Mouse (Mus musculus) adrenal gland, adult 18-20 months (tissue): ENCODE results near the gene Ccdc136. TPM values are rescaled to one million over a fixed set of nuclear protein-coding genes. Genes with fewer than 3 reads are reported as not detected.
A peak's percentile ranks its signal among the peaks of the same experiment; 100 is the strongest.

ENCODE experiments used
- DNase-seq, 2 experiments: peaks; one replicate each; pipeline ENCODE4 v3.0.0; 2021 to 2022; ENCODE audit warnings: low spot score in 2 of 2
- total RNA-seq, 2 experiments: library from RNA; stranded (reverse); gene quantifications; 1 replicate in 1 of 2; 2 replicates in 1 of 2; pipeline ENCODE4 v1.2.3; 2021

The Ccdc136 gene
- total RNA-seq, 2 experiments from 2014 or later = 4.7 to 5.5 TPM

DNA sequence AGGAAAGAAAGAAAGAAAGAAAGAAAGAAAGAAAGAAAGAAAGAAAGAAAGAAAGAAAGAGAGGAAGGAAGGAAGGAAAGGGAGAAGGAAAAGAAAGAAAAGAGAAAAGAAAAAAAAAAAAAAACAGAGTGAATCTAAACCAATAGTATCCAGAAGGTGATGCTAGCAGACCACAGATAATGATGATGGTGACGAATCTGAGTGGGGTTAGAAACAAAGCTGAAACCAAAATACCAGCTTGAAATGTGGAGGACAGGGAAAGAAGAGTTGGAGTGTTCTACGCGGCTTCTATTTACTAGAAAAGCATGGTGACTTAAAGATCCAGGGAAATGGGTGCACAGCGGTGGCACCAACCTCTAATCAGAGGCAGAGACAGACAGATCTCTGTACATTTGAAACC lies 4.3 kb upstream of the Ccdc136 start:
- no peak for DNase-seq

DNA sequence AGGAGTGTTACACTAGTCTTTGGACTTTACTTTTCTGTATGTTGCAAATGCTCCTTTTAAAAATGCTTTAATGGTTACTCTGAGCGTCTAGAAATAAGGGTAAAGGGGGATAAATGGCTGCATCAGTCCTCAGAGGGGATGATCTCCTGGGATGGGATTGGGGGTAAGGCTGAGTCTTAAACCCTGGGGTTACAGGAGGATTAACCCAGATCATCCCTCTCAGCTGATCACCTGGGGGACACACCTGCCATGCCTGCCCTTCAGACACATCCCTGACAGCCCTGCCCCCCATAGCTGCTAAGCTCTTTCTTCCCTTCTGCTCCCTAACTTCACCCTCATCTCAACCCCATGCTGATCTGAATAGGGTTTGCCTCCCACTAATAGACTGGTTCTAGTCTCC lies 1.8 kb upstream of the Ccdc136 start:
- DNase-seq = no peak

DNA sequence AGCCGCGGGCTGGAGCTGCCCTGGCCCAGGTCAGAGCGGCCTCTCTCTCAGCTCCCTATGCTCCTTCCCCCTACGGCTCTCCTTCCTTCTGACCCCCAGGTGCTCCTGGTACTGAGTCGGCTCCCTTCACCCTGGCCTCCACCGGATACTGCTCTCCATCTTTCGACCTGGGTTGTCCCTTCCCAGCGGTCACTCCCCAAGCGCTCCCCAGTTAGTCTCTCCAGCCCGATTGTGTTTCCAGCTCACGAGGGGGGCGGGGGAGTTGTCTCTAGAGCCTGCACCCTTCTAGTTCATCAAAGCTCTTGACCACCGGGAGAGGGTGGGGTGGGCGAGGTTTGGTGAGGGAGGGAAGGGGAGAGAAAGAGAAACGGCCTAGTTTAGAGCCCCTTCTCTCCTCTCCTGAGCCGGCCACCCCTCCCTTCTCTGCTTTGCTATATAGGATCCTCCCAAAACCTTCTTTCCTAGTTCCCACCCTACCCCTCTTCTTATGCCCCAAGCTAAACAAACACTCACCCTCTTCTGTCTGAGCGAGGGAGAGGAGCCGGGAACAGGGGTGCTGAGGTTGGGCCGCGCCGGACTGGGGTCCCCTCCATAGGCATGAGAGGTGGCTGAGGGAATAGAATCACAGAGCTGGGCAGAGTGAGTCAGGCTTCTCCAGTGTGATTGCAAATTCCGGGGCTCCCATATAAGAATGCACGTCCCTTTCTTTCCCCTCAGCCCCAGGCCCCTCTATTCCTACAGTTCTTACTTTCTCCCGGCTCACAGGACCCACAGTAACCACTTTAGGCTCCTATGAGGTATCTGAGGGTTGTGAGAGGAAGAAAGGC lies 818 bp downstream of the Ccdc136 start:
- no peak for DNase-seq

DNA sequence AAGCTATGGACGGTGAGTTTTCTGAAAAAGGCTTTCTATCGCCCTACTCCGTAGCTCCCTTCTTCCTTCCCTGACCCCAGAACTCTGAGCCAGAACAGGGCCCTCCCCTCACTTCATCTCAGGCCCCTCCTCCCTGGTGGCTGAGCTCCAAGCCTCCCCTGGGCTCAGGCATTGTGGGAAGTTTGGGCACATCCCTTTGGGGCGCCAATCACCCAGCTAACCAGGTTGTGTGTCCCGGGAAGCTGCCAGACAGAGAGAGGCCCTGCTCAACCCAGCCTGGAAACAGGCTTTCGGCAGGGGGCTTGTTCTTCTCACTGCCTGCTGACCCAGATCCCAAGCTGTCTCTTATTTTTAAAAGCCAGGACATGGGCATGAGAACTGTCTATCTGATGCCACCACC lies 1.5 kb downstream of the Ccdc136 start:
- no peak for DNase-seq

DNA sequence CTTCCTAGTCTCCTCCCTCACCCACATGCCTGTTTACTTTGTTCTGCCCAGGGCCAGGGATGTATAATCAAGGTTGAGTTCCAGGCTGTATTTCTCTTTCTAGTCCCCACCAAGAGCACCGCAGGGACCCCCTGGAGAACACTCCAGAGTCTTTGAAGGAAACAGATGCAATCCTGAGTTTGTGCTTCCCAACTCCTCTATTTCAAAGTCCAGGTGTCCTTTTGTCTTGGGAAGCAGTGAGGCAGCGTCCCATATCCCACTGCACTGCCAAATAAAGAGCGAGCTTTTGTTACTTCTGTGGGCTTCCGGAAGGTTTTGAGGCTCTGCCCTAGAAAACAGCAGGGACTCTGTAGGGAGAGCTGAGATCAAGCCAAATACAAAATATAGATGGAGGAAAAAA lies 3.7 kb downstream of the Ccdc136 start:
- DNase-seq = no peak

DNA sequence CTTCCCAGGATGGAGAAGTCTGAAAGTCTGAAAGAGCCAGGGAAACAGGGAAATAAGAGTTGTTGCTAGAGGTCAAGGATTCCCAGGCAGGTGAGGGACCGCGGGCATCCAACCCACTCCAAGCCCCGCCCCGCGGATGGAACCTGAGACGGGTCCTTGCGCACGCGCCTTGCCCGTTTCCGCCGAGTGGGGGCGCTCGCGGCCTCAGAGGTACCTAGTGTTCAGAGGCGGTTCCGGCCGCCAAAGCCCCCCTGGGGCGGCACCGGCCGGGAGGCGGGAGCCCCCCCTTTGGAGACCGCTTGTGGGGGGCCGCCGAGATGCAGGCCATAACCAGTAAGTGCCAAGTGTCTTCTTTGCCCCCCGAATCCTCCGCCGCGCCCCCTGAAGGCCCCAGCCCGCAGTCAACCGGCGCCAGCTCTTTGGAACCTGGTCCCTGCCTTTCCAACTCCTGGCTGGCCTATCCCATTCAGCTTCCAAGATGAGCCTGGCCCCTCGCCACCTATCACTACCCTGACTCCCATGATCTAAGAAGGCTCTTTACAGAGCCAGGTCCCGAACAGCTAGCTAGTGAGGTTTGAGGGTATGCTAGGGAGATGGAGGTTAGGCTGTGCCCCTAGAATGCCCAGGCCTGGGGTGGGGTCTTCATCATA lies 6.7 kb downstream of the Ccdc136 start:
- peak in 1 of 2 experiments; percentile 34 for DNase-seq

DNA sequence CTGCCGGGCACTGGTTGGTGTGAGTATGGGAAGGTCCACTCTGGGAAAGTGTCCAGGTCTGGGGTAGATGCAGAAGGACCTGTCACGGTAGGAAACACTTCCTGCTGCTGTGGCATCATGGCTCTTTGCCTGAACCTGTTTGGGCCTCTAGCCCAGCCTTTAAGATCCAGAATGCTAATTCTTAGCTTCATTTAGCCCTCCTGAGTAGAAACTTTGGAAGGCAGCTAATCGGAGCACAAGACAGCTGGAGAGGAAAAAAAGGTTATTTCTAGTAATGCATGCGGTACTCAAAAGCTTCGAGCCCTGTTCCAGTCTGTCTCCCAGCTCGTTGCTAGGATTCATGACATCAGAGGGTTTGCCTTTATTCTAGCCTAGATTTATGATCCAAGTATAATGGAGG lies 10.3 kb downstream of the Ccdc136 start:
- no peak for DNase-seq

DNA sequence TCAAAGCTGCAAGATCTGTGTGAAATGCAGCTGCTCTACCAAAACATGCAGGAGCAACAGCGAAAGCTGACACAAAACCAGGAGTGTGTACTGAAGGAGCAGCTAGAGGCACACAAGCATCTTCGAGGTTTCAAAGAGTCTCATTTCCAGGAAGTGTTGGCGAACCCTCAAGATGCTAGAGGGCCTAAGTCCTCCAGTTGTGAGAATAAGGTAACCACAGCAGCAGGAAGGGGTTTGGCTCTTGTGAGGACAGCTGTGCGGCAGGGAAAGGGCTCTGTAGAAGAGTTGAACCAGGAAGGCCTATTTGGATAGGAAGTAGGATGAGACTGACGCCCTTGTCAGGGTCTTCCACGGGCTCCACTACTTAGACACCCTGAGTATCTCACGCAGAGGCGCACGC lies 19.3 kb downstream of the Ccdc136 start:
- DNase-seq = no peak

DNA sequence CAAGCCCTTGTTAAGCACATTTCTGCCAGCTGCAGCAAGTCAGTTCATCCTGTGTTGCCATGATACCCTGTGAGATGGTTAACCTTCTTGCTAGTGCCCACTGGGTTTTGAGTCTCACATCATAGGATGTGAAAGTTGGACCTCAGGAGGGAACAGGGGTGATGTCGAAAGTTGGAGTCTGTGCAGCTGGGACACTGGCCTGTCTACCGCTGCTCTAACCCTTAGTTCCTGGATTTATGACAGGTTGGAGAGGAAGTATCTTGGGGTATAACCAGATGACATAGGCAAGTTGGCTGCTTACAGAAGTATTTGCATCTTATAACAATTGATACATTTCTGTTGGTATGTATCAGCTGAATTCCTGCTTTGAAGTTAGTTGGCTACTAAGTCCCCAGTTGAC lies 24.5 kb downstream of the Ccdc136 start:
- DNase-seq = no peak

DNA sequence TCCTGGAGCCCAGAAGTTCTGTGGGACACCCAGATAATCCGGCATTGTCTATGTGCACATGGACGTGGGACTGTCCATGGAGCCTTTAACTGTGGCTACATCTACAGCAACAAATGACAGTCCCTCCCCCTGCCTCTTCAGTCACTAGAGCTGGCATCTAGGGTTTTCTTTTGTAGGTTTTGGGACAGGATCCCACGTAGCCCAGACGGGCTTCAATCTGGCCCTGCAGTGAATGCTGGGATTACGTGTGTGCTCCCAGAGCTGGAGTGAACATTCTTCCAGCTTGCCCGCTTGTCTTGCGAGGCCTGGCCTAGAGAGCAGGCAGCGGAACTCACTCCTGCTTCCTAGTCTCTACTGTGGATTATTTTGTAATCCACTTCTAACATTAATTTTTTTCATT lies 29.0 kb downstream of the Ccdc136 start:
- no peak for DNase-seq

DNA sequence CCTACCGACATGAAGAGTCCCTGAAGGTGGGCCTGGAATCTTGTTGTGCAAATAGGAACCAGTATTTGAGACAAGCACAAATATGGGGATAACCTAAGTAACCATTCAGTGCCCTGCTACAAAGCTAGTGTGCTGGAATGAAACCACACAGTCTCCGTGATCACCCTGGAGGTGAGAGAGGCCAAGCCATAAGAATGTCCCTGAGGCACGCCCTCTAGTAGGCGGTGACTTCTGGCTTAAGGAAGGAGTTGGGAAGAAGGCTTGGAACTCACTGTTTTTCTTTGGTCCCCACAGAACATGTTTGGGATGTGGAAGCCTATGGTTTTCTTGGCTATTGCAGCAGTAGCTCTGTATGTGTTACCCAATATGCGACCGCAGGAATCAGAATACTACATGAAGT lies 30.2 kb downstream of the Ccdc136 start:
- DNase-seq = no peak

DNA sequence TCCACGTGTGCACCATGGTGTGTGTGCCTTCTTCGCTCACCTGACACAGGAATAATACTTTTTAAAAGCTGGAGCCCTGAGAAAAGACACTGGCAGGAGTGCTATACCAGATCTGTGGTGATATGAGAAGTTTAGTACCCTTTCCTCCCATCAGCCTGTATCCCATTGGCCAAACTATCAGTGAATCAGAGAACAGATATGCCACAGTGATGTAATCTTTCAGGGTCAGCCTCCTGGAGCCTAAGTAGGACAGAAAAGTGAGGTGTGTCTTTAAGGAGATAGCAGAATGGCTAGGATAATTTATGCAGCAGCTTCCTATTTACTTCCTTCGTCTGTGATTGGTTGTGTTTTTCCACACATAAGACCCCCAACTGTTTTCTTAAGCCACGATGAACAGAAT lies 32.1 kb downstream of the Ccdc136 start:
- no peak for DNase-seq

DNA sequence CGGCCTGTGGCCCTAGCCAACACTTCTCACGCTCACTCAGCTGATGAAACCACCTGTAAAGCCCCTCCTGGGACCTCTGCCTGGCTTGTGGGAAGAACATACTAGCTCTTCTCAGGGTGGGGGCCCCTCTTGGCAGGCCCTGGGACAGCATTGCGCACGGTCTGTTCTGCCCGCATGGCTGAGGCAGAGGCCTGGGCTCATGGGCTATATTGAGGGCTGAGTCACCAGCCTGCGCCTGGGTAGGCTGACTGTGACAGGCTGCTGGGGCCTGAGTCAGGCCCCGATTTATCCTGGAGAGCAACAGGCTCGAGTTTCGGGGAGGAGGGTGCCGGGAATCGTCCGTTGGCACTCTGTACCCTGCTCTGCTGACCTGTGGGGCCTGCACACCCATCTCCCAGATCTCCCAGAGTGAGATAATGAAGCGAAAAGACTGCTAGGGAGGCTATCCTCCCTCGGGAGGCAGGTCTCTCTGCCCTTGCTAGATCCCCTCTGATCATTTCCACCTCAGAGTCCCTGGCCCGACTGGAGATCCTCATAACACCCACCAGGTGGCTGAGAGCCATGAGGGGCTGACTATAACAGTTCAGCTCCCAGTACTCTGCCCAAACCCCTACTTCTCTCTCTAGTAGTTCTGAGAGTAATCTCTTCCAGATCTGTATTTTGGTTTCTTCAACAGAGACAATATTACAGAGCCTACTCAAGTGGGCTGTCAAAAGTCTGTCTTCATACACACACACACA lies 34.7 kb downstream of the Ccdc136 start:
- DNase-seq = no peak

DNA sequence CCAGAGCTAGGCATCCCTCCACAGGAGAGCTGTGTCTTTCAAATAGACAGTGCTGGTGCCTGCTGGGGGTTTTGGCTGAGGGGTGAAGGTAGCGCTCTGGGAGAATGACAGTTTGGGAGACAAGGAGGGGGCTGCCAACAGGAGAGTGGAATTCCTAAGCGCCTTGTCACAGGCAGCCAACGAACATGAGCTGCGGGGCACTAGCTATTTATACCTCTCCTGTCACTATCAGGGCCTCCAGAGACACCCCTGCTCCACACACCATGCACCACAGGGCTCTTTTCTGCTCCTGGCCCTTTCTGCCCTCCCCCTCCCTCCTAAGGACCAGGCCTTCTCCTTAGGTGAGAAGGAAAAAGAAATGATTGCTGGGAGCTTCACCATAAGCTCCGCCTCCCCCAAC lies 35.4 kb downstream of the Ccdc136 start:
- DNase-seq = no peak

DNA sequence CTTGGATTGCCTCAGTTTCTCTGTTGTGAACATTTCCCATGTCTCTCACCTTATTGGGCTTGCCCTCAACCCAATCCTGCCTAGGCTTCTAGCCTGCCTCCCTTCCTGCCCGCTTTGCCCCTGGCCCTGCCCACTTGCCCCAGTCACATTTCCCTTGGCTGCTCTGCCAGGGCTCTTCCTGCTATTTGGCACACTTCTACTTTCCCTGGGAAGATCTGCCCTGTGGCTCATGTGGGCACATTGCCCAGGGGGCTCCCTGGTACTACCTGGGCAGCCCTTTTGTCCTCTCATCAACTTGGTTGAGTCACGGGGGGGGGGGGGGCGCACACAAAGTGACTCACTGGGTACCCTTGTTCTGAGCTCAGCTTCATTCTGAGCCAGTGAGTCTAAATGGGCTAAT lies 36.0 kb downstream of the Ccdc136 start:
- no peak for DNase-seq

DNA sequence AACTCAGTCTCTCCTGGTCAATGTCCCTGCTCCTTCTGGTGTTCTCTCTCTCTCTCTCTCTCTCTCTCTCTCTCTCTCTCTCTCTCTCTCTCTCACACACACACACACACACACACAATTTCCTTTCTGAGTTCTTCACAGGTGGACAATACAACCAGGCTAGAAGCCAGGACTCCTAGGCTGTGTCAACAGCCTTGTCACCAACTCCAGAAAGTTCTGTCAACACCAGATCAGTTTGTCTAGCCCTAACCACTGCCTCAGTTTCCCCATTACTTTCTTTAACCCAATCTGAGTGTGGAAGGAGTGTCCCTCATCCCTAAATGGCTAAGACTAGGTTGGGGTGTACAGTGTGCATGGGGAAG lies 36.5 kb downstream of the Ccdc136 start:
- DNase-seq = no peak

DNA sequence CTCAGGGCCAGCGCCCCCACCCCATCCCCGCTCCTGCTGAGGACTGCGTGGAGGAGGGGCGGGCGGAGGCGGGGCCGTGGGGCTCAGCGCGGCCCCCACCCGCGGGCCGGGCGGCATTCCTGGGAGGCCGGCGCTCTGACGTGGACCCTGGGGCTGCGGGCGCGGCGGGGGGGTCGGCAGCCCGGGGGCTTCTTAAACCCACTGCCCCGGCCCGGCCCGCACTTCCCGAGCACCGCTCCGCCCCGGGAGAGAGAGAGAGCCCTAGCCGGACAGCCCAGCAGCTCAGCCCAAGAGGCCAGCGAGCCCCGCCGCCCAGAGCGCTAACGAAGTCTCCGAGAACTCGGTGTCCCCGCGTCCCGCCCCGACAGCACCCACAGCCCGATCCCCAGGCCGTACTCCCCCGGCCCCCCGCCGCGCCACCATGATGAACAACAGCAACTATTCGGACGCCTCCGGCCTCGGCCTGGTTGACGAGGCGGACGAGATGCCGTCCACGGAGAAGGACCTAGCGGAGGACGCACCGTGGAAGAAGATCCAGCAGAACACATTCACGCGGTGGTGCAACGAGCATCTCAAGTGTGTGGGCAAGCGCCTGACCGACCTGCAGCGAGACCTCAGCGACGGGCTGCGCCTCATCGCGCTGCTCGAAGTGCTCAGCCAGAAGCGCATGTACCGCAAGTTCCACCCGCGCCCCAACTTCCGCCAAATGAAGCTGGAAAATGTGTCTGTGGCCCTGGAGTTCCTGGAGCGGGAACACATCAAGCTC lies 37.1 kb downstream of the Ccdc136 start, which contains the start of gene Flnc:
Flnc (plus strand) TSS at position 219 of the 766 bp plus-strand sequence.
- DNase-seq = peak; percentile 26 to 52

DNA sequence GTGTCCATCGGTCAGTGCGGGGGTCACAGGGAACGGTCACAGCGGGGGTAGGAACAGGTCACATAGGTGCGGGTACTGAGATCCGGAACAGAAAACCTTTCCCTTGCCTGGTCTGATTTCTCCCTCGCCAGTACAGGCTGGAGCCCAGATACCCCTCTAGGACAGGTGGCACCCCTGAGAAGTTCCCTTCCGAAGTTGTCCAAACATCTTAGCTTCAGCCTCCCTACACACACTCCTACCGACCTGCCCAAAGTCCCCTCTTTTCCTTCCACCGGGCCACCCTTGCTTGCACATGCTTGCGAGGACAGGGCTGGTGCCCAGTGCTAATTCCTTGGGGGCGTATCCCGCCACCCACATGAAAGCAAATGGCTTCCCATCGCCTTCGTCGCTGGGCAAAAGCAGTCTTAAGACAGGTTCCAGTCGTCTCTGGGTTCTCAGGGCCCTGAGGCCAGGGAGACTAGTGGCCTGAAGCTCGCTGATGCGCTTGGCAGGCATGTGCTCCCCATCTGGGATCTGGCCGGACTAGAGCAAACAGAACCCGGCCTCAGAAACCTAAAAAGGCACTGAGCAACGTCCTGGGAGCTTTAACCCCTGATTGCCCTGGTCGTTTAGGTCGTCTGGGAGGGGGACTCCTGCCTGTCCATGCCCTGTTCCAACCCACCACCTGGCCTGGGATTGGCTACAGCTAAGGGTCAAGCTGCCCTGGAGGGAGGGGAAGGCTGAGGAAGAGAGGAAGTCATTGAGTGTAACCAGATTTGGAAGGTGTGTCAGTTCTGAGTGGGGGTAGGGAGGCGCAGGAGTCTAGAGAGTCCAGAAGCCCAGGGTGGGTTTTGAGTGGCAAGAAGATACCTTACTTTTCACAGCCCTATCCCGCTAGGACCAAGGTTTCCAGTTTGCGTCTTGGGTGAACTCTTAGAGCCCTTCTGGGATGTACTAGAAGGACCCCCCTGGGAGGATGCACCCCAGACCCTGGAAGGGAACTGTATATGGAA lies 38.0 kb downstream of the Ccdc136 start:
- DNase-seq = no peak

DNA sequence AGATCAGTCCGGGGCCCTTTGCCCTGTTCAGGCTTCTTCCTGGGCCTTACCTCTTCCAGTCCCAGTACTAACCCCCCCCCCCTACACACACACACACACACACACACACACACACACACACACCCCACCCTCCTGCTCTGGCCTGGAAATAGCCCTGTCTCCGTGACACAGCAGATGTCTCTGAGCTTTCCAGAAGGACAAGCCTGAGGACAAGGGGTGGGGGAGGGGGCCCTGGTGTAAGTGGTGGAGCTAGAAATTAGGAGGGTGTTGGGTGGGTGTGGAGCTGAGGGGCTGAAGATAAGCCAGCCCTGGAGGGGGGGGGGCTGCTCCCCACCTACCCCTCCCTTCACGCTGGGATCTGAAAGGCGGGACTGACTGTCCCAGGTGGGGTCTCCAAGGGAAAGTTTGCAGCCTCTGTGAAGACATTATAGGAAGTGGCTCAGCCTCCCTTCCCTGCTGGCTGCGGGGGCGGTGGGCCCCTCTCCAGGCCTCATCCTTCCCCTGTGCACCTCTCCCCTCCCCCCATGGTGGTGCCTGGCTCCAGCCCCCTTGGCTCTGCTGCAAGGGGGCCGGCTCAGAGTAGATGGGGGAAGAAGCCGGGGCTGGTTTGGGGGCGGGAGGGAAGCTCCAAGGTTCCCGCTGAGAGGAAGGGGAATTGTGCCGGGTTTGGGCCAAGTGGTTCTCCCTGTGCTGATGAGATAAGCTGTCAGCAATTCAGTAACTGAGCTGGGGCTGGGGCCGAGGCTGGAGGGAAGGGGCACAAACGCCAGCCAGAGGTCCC lies 39.0 kb downstream of the Ccdc136 start:
- no peak for DNase-seq
